Mouse (Mus musculus): ENCODE data around the gene Hdlbp. TPM values are rescaled to one million over a fixed set of nuclear protein-coding genes. Genes with fewer than 3 reads are reported as not detected.
A peak's percentile ranks its signal among the peaks of the same experiment; 100 is the strongest.
"Not testable (repeated sequence)": the region's sequence is repeated elsewhere in the genome, so short reads cannot be mapped to it uniquely, and the experiment has no call there.

Hdlbp gene
- total and polyA plus RNA-seq, 3 experiments: 62.1 to 482 (median 144) TPM

DNA sequence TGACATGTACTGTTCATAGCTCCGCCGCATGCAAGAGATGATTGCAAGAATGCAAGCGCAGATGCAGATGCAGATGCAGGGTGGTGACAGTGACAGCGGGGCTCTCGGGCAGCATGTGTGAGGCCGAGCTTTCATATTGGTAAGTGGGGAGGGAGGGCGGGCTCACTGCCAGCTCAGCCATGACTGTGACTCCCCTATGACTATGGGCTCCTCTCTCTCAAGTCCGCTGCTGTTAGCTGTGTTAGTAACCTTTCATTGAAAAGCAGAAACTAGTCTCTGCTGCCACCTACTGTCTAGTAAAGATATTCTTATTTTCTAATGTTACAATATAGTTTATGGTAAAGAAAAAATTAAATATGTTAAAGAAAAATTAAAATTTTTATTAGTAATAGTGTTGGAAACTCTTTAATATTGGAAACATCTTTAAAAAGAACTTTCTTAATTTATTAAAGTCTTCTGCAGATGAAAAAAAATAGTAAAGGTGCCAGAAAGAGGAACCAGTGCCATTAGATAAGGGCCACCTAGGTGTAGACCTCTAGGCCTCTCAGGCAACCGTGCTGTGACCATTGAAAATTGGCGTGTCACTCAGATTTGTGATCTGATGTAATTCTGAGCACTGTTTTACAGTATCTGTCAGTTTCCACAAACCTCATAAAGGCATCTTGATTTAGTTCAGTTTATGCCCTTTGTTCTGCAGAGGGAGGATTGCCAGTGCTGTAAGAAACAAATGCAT is 28.5 kb upstream of the Hdlbp start:
- TF ChIP-seq TAL1 (conservative IDR thresholded peaks at IDR 0.05; ENCODE audit: low read depth, low read length): no peak
- TF ChIP-seq GATA1 (IDR thresholded peaks at IDR 0.05; ENCODE audit: borderline replicate concordance, low read length): no peak
- TF ChIP-seq CTCF (IDR thresholded peaks at IDR 0.05; ENCODE audit: low read depth, low read length): no peak
- TF ChIP-seq GATA2 (IDR thresholded peaks at IDR 0.05; ENCODE audit: borderline replicate concordance, low read depth, low read length): no peak
- TF ChIP-seq POLR2AphosphoS5 (IDR thresholded peaks at IDR 0.05; ENCODE audit: insufficient replicate concordance, low read depth, low read length): no peak
- no peak for ATAC-seq (ENCODE audit: extremely low read depth, insufficient number of reproducible peaks, low FRiP score, poor library complexity, severe bottlenecking)

DNA sequence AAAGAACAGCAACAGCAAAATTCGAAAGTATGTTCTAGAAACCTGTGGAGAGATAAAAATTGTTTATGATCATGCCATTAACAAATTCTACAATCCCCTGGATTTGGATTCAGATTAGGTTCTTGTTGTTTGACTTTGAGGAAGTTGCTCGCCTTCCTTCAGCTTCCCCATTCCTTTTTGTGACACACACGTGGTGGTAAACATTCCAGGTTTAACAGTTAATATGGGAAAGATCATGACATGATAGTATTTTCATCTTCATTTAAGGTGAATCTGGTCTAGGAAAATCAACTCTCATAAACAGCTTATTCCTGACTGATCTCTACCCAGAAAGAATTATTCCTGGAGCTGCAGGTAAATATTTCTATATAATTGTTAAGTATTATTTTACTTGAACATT is 16.7 kb upstream of the Hdlbp start:
- ATAC-seq (ENCODE audit: extremely low read depth, insufficient number of reproducible peaks, low FRiP score, poor library complexity, severe bottlenecking): no peak
- DNase-seq (ENCODE audit: low spot score): no peak
- H3K36me3 ChIP-seq (replicated peaks): peaks cover 80% of the 10 kb centered on the region
- TF ChIP-seq POLR2AphosphoS5 (IDR thresholded peaks at IDR 0.05; ENCODE audit: insufficient replicate concordance, low read depth, low read length) (no peak), CTCF (IDR thresholded peaks at IDR 0.05; ENCODE audit: low read depth, low read length) (no peak), GATA2 (IDR thresholded peaks at IDR 0.05; ENCODE audit: borderline replicate concordance, low read depth, low read length) (no peak), GATA1 (IDR thresholded peaks at IDR 0.05; ENCODE audit: borderline replicate concordance, low read length) (no peak), TAL1 (conservative IDR thresholded peaks at IDR 0.05; ENCODE audit: low read depth, low read length) (no peak)
- peaks cover 4% of the 10 kb centered on the region; the same call in 1 of the 2 replicates for H3K4me1 ChIP-seq (ENCODE audit: insufficient read depth, low read depth, low read length)
- H3K4me3 ChIP-seq (ENCODE audit: low read depth, low read length): no peak overlapping the region
- no peaks in the 10 kb centered on the region for H3K9me3 ChIP-seq (replicated peaks)
- no peaks in the 10 kb centered on the region for H3K27me3 ChIP-seq (ENCODE audit: insufficient read depth, low read length)

More for the DNA sequence above, 28.5 kb upstream of the Hdlbp start:
- Histone ChIP-seq H3K9me3 (replicated peaks) (no peaks in the 10 kb centered on the region), H3K4me3 (ENCODE audit: low read depth, low read length) (no peak overlapping the region), H3K4me1 (ENCODE audit: insufficient read depth, low read depth, low read length) (peaks cover 23% of the 10 kb centered on the region), H3K27me3 (ENCODE audit: insufficient read depth, low read length) (no peaks in the 10 kb centered on the region), H3K36me3 (replicated peaks) (peaks cover 78% of the 10 kb centered on the region)
- peak; percentile 26 for DNase-seq (ENCODE audit: low spot score)

DNA sequence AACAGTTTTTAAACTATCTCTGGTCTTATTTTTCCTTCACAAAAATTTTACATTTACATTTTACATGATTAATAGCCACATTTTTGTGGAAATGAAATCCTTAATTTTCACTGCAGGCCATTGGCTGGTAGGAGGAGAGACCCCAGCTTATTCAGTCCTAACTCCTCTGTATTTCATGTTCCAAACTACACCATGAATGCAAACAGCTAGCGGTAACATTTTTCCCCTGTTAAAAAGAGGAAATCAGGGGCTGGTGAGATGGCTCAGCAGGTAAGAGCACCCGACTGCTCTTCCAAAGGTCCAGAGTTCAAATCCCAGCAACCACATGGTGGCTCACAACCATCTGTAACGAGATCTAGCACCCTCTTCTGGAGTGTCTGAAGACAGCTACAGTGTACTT is 7.7 kb upstream of the Hdlbp start:
- not testable (repeated sequence) for DNase-seq (ENCODE audit: low spot score); H3K9me3 ChIP-seq (replicated peaks); H3K27me3 ChIP-seq (ENCODE audit: insufficient read depth, low read length); ATAC-seq (ENCODE audit: extremely low read depth, insufficient number of reproducible peaks, low FRiP score, poor library complexity, severe bottlenecking); H3K4me3 ChIP-seq (ENCODE audit: low read depth, low read length)
- Histone ChIP-seq H3K4me1 (ENCODE audit: insufficient read depth, low read depth, low read length) (peaks cover 25% of the 10 kb centered on the region), H3K36me3 (replicated peaks) (peaks cover 43% of the 10 kb centered on the region)

DNA sequence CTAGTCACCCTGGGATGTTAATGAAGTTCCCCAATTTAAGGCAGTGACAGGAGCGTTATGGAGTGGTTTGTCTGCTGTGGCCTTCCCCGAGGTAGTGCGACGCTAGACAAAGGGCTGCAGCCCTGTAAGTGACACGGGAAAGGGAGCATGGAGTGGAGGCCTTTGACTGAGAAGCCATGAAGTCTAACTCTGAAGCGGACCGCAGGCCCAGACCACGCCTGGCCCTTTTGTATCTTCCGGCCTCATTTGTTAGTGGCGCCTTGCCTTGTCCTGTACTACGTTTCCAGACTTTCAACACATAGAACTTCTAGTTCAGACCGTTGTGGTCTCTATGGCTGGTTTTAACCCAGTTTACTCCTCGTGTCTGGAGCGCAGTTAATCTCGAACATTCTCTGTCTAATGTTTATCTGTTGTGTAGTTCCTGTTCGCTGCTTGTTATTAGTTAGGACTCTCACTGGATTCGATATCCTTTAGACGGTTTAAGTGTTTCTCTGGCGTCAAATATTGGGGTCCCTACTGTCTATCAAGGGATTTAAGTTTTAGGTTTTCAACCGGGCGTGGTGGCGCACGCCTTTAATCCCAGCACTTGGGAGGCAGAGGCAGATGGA is 965 bp upstream of the Hdlbp start:
- no peak for TF ChIP-seq TAL1 (conservative IDR thresholded peaks at IDR 0.05; ENCODE audit: low read depth, low read length)
- TF ChIP-seq GATA1 (IDR thresholded peaks at IDR 0.05; ENCODE audit: borderline replicate concordance, low read length): no peak
- TF ChIP-seq CTCF (IDR thresholded peaks at IDR 0.05; ENCODE audit: low read depth, low read length): no peak
- no peak for TF ChIP-seq GATA2 (IDR thresholded peaks at IDR 0.05; ENCODE audit: borderline replicate concordance, low read depth, low read length)
- TF ChIP-seq POLR2AphosphoS5 (IDR thresholded peaks at IDR 0.05; ENCODE audit: insufficient replicate concordance, low read depth, low read length): no peak; the same call in 1 of the 2 replicates
- peak overlapping the region; percentile 88 for H3K4me3 ChIP-seq (ENCODE audit: low read depth, low read length)
- ATAC-seq (ENCODE audit: extremely low read depth, insufficient number of reproducible peaks, low FRiP score, poor library complexity, severe bottlenecking) (no peak), DNase-seq (ENCODE audit: low spot score) (no peak)
- no peaks in the 10 kb centered on the region for H3K27me3 ChIP-seq (ENCODE audit: insufficient read depth, low read length)
- peaks cover 45% of the 10 kb centered on the region for H3K4me1 ChIP-seq (ENCODE audit: insufficient read depth, low read depth, low read length)
- peaks cover 21% of the 10 kb centered on the region for H3K36me3 ChIP-seq (replicated peaks)
- no peaks in the 10 kb centered on the region for H3K9me3 ChIP-seq (replicated peaks)

DNA sequence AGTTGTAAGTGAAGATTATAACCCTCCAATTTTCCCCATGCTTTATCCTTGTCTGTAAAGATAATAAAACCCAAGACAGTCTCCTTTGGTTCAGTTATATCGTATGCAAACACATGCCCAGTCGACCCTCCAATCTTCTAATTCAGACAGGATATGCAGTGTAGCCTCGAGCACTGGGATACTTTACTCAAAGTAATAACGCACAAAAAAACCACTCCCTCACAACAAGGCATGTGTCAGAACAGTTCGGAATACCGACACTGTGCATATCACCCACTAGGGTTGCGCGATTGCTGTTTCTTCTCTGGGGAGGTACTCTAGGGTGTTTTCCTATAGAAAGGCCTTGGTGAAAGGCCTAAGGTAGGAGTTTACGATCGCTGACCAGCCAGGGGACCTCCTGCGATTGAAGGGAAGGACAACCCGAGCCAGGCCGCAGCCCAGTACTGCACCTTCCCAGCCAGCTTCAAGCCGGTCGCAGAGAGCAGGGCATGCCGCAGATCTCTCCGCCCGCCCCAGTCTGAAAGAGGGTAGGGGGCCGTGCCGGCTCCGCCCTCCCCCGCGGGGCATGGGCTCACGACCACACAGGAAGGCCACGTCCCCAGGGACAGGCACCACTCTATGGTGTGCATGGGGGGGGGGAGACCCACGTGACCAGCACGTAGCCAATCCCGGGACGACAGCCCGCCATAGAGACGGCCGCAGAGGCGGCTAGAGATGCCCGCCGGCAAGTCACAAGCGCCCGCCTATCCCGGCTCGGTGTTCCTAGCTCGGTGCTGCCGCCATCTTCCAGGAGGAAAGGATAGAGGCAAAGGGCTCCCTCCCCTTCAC is 643 bp downstream of the Hdlbp start:
- H3K4me3 ChIP-seq (ENCODE audit: low read depth, low read length): peak overlapping the region; percentile 88
- H3K27me3 ChIP-seq (ENCODE audit: insufficient read depth, low read length): no peaks in the 10 kb centered on the region
- H3K36me3 ChIP-seq (replicated peaks): peaks cover 31% of the 10 kb centered on the region
- no peaks in the 10 kb centered on the region for H3K9me3 ChIP-seq (replicated peaks)
- DNase-seq (ENCODE audit: low spot score) (peak; percentile 91), ATAC-seq (ENCODE audit: extremely low read depth, insufficient number of reproducible peaks, low FRiP score, poor library complexity, severe bottlenecking) (peak; percentile 83)
- TF ChIP-seq TAL1 (conservative IDR thresholded peaks at IDR 0.05; ENCODE audit: low read depth, low read length) (no peak), GATA1 (IDR thresholded peaks at IDR 0.05; ENCODE audit: borderline replicate concordance, low read length) (no peak), GATA2 (IDR thresholded peaks at IDR 0.05; ENCODE audit: borderline replicate concordance, low read depth, low read length) (no peak), POLR2AphosphoS5 (IDR thresholded peaks at IDR 0.05; ENCODE audit: insufficient replicate concordance, low read depth, low read length) (no peak), CTCF (IDR thresholded peaks at IDR 0.05; ENCODE audit: low read depth, low read length) (no peak)
- H3K4me1 ChIP-seq (ENCODE audit: insufficient read depth, low read depth, low read length): peaks cover 40% of the 10 kb centered on the region

DNA sequence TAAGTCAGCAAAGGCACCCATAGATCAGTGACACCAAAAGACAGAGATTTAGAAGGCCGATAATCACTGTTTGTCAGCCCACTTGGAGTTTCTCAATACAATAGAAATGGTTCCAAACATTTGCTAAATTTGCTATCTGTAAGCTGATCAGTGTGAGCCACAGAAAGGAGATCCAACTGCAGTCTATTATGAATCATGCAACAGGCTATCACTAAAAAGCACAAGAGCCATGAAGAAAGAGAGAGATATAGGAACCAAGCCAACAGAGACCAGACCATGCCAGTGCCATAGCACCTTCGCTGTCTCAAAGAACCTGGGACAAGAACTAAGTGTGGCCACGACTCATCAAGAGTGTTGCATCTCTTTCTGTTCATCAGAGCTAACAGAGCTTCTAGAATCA is 2.9 kb downstream of the Hdlbp start:
- Histone ChIP-seq H3K27me3 (ENCODE audit: insufficient read depth, low read length) (no peaks in the 10 kb centered on the region), H3K9me3 (replicated peaks) (no peaks in the 10 kb centered on the region), H3K36me3 (replicated peaks) (peaks cover 23% of the 10 kb centered on the region), H3K4me3 (ENCODE audit: low read depth, low read length) (no peak overlapping the region), H3K4me1 (ENCODE audit: insufficient read depth, low read depth, low read length) (peaks cover 26% of the 10 kb centered on the region)
- ATAC-seq (ENCODE audit: extremely low read depth, insufficient number of reproducible peaks, low FRiP score, poor library complexity, severe bottlenecking) (no peak), DNase-seq (ENCODE audit: low spot score) (no peak)
- TF ChIP-seq GATA2 (IDR thresholded peaks at IDR 0.05; ENCODE audit: borderline replicate concordance, low read depth, low read length): no peak
- TF ChIP-seq GATA1 (IDR thresholded peaks at IDR 0.05; ENCODE audit: borderline replicate concordance, low read length): no peak

All from G1E (cell line).